Mouse (Mus musculus): Measurements from ENCODE around the gene Ryr1. TPM values are rescaled to one million over a fixed set of nuclear protein-coding genes. Genes with fewer than 3 reads are reported as not detected.
A peak's percentile ranks its signal among the peaks of the same experiment; 100 is the strongest.

Ryr1 gene
- polyA plus RNA-seq, 1 experiment from 2014 or later, result 0.22 TPM

DNA sequence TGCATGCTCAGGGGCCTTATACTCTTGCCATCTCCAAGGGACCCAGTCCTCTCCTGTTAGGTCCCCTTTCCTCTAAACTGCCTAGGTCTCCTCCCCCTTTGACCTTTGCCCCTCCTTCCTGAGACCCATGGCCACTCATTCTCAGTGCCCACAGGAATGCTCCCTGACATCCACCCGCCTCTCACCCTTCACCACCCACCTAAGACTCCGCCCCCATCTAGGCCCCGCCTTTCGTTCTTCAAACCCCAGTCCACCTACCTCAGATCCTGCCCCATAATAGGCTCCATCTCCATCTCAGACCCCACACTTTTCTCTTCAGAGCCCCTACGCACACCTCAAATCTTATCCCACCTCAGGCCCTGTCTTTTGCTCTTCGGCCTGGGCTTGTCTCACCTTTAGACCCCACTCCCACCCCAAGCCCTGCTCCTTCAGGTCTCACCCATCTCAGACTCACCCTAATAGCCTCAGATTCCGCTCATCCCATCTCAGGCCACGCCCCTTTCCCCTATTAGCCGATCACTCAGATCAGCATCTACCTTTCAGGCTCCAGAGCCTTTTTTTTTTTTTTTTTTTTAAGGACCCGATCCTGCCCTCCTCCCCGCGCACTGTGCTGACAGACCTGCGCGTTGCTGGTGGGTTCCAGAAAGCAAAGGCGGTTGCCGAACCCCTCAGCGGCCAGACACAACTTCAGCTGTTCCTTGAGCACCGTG, 6.7 kb downstream of the Ryr1 start:
- ATAC-seq (ENCODE audit: low read depth), result no peak

DNA sequence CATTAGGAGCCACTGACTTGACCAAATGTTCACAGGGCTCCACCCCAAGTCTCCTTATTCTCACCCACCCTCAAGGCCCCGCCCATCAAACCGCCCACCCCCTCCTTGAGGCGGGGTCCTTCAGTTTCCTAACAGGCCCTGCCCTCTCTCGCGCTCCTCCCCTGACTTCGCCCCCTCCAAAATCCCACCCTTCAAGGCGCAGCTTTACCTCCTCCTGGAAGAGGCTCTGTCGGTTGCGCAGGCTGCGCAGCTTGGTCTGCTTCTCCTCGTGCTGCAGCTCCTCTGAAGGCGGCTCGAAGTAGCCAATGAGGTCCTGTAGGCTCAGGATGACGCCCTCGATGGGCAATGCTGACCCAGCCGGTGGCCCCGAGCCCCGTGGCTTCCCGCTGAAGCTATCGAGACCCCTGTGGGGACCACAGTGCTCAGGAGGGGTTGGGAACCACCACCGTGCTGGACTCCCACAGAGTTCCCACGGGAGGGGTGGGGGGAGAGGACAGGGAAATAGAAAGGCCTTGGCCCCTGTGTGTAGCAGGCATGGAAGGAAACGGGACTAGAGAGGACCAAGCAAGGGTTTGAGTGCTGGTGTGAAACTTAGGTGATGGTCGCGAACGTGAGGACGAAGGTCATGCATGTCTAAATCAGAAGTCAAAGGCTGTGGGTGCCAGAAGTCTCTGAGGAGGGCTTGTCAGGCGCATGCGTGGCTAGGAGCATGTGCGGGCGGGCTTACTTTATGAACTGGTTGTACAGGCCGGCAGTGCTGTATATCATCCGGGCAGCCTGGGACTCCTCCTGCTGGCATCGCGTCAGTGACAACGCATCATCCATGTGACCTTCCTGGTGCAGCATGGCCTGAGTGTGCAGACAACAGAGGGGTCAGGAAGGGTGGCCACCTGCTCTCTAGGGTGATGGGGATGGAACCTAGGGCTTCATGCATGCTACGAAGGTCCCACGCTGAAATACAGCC, 15.7 kb downstream of the Ryr1 start:
- no peak for DNase-seq
- no peak overlapping the region for H3K27ac ChIP-seq
- WGBS (ENCODE audit: insufficient replicate concordance), result 35% methylated on average over 38 of the region's 38 CpGs
- H3K9ac ChIP-seq, result no peak overlapping the region
- H3K9me3 ChIP-seq (replicated peaks), result no peaks in the 10 kb centered on the region
- H3K4me2 ChIP-seq, result 0 out of 2 replicates have a peak overlapping the region, but pooled peaks have one; percentile 1
- H3K4me3 ChIP-seq (replicated peaks), result no peak overlapping the region
- no peak for ATAC-seq (ENCODE audit: low read depth)
- 0 out of 2 replicates have a peak, but pooled peaks cover 3% of the 10 kb centered on the region for H3K4me1 ChIP-seq (replicated peaks)
- H3K36me3 ChIP-seq, result no peaks in the 10 kb centered on the region
- H3K27me3 ChIP-seq, result no peaks in the 10 kb centered on the region; the same call in 1 of the 2 replicates

More for the DNA sequence above, 6.7 kb downstream of the Ryr1 start:
- Histone ChIP-seq H3K36me3 (no peaks in the 10 kb centered on the region), H3K9me3 (replicated peaks) (no peaks in the 10 kb centered on the region), H3K4me3 (replicated peaks) (no peak overlapping the region), H3K27ac (no peak overlapping the region), H3K4me1 (replicated peaks) (peaks cover under 1% of the 10 kb centered on the region; the same call in 1 of the 2 replicates), H3K4me2 (no peak overlapping the region), H3K9ac (no peak overlapping the region), H3K27me3 (0 out of 2 replicates have a peak, but pooled peaks cover 2% of the 10 kb centered on the region)
- 24% methylated on average over 18 of the region's 18 CpGs for WGBS (ENCODE audit: insufficient replicate concordance)
- DNase-seq, result no peak

- H3K27ac ChIP-seq, result no peak overlapping the region
- DNase-seq, result no peak
- no peak for ATAC-seq (ENCODE audit: low read depth)
- H3K9me3 ChIP-seq (replicated peaks), result no peaks in the 10 kb centered on the region
- H3K27me3 ChIP-seq, result no peaks in the 10 kb centered on the region
- H3K4me2 ChIP-seq, result no peak overlapping the region
- H3K36me3 ChIP-seq, result no peaks in the 10 kb centered on the region
- WGBS (ENCODE audit: insufficient replicate concordance), result 71% methylated on average over 12 of the region's 12 CpGs
- no peaks in the 10 kb centered on the region for H3K4me1 ChIP-seq (replicated peaks)
- no peak overlapping the region for H3K4me3 ChIP-seq (replicated peaks)
- H3K9ac ChIP-seq, result no peak overlapping the region
These were observed 23.5 kb downstream of the Ryr1 start for GRCm38 (mm10) chr7:29101286-29102017.

DNA sequence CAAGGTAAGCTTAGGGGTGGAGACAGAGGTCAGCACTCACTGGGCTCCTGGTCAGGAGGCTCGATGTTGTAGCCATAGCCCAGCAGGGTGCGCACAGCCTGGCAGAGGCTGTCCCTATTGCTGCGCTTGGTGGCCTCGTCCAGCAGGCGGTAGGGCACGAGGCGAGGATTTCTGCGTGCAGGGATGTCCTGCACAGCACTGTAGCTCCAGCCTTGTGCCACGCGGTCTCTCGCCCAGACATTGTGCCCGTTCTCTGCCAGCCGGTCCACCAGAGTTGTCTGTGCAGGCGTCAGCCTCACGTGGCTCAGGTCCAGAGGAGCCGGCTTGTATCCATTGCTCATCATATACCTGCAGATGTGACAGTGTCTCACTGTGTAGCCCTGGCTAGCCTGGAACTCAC, 27.8 kb downstream of the Ryr1 start:
- H3K27me3 ChIP-seq, result no peaks in the 10 kb centered on the region
- no peak overlapping the region for H3K27ac ChIP-seq
- WGBS (ENCODE audit: insufficient replicate concordance), result 80% methylated on average over 16 of the region's 16 CpGs
- DNase-seq (no peak), ATAC-seq (ENCODE audit: low read depth) (no peak)
- no peaks in the 10 kb centered on the region for H3K36me3 ChIP-seq
- H3K4me1 ChIP-seq (replicated peaks), result no peaks in the 10 kb centered on the region
- H3K4me3 ChIP-seq (replicated peaks), result no peak overlapping the region
- H3K4me2 ChIP-seq, result no peak overlapping the region
- no peaks in the 10 kb centered on the region for H3K9me3 ChIP-seq (replicated peaks)
- no peak overlapping the region for H3K9ac ChIP-seq

- DNase-seq (no peak), ATAC-seq (ENCODE audit: low read depth) (no peak)
- no peak overlapping the region for H3K9ac ChIP-seq
- H3K4me2 ChIP-seq, result no peak overlapping the region
- no peak overlapping the region for H3K27ac ChIP-seq
- WGBS (ENCODE audit: insufficient replicate concordance), result 47% methylated on average over 6 of the region's 6 CpGs
- H3K27me3 ChIP-seq, result 0 out of 2 replicates have a peak, but pooled peaks cover 7% of the 10 kb centered on the region
- no peaks in the 10 kb centered on the region for H3K36me3 ChIP-seq
- no peaks in the 10 kb centered on the region for H3K4me1 ChIP-seq (replicated peaks)
- H3K4me3 ChIP-seq (replicated peaks), result no peak overlapping the region
- no peaks in the 10 kb centered on the region for H3K9me3 ChIP-seq (replicated peaks)
These were observed 36.2 kb downstream of the Ryr1 start for GRCm38 (mm10) chr7:29088817-29089216.

DNA sequence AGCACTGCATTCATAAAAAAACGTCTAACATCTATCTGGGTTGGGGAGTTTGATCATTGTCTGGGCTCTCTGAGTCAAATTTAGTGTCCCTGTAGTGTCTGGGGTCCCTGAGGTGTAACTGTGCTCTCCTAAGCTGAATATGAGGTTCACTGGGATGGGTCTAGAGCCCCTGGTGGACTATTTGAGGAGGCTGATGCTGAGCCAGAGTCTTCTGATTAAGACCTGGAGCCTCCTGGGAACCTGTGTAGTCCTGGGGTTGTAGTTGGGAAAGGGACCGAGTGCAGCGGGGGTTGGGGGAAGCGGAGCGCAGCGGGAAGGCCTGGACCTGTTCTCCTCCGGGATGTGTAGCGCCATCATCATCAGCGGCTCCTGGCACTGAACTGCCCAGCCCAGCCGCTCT, 38.1 kb downstream of the Ryr1 start:
- no peak overlapping the region for H3K4me2 ChIP-seq
- ATAC-seq (ENCODE audit: low read depth) (no peak), DNase-seq (no peak)
- H3K4me1 ChIP-seq (replicated peaks), result no peaks in the 10 kb centered on the region
- 0 out of 2 replicates have a peak, but pooled peaks cover 7% of the 10 kb centered on the region for H3K27me3 ChIP-seq
- H3K36me3 ChIP-seq, result no peaks in the 10 kb centered on the region
- H3K9ac ChIP-seq, result no peak overlapping the region
- no peak overlapping the region for H3K4me3 ChIP-seq (replicated peaks)
- H3K27ac ChIP-seq, result no peak overlapping the region
- WGBS (ENCODE audit: insufficient replicate concordance), result 74% methylated on average over 10 of the region's 10 CpGs
- H3K9me3 ChIP-seq (replicated peaks), result no peaks in the 10 kb centered on the region

DNA sequence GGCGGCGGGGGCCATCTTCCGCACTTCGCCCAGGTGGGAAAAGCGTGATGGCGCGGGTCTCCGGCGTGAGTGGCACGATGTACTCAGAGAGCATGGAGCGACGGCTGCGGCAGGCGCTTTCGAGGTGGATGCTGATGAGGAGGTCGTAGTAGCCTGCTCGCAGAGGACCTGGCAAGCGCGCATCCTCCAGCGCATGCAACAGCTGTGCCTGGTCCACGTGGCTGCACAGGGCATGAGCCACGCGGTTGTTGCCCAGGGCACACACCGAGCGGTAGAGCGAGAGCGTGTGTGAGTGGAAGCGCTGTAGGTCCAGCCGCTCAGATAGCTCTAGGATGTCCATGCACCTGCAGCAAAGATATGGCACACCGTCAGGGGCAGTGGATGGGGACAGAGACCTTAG, 39.0 kb downstream of the Ryr1 start:
- DNase-seq (no peak), ATAC-seq (ENCODE audit: low read depth) (no peak)
- WGBS (ENCODE audit: insufficient replicate concordance), result 74% methylated on average over 30 of the region's 30 CpGs
- no peak overlapping the region for H3K27ac ChIP-seq
- no peak overlapping the region for H3K4me2 ChIP-seq
- no peaks in the 10 kb centered on the region for H3K4me1 ChIP-seq (replicated peaks)
- no peak overlapping the region for H3K4me3 ChIP-seq (replicated peaks)
- H3K9me3 ChIP-seq (replicated peaks), result no peaks in the 10 kb centered on the region
- no peak overlapping the region for H3K9ac ChIP-seq
- H3K36me3 ChIP-seq, result no peaks in the 10 kb centered on the region
- H3K27me3 ChIP-seq, result 0 out of 2 replicates have a peak, but pooled peaks cover 7% of the 10 kb centered on the region

- H3K4me3 ChIP-seq (replicated peaks), result no peak overlapping the region
- H3K27ac ChIP-seq, result no peak overlapping the region
- DNase-seq (no peak), ATAC-seq (ENCODE audit: low read depth) (no peak)
- no peak overlapping the region for H3K4me2 ChIP-seq
- H3K36me3 ChIP-seq, result no peaks in the 10 kb centered on the region
- H3K9me3 ChIP-seq (replicated peaks), result no peaks in the 10 kb centered on the region
- 85% methylated on average over 3 of the region's 3 CpGs for WGBS (ENCODE audit: insufficient replicate concordance)
- no peak overlapping the region for H3K9ac ChIP-seq
- H3K27me3 ChIP-seq, result 0 out of 2 replicates have a peak, but pooled peaks cover 7% of the 10 kb centered on the region
- H3K4me1 ChIP-seq (replicated peaks), result no peaks in the 10 kb centered on the region
These were observed 40.6 kb downstream of the Ryr1 start for GRCm38 (mm10) chr7:29084411-29084810.

GRCm38 (mm10) chr7:29079419-29079950, 45.5 kb downstream of the Ryr1 start:
- no peaks in the 10 kb centered on the region for H3K36me3 ChIP-seq
- ATAC-seq (ENCODE audit: low read depth), result no peak
- no peaks in the 10 kb centered on the region for H3K9me3 ChIP-seq (replicated peaks)
- H3K27ac ChIP-seq, result no peak overlapping the region
- DNase-seq, result no peak
- H3K27me3 ChIP-seq, result no peaks in the 10 kb centered on the region
- no peak overlapping the region for H3K9ac ChIP-seq
- H3K4me1 ChIP-seq (replicated peaks), result peaks cover 5% of the 10 kb centered on the region; the same call in 1 of the 2 replicates
- no peak overlapping the region for H3K4me2 ChIP-seq
- WGBS (ENCODE audit: insufficient replicate concordance), result 58% methylated on average over 12 of the region's 12 CpGs
- H3K4me3 ChIP-seq (replicated peaks), result no peak overlapping the region

DNA sequence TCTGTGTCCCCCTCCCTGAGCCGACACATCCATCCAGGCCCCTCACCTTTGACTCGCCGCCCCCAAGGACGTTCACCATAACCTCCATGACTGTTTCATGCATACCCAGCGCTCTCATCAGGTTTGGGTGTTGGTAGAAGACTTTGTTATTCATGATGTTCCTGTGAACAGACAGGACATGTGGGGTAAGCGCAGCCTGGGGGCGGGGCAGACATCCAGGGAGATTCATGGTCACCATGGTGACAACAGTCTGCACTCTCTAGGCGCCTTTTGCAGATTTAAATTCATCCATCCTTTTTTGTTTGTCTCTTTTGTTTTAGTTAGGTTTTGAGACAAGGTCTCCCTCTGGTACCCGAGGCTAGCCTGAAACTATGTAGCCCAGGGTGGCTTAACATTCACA, 48.0 kb downstream of the Ryr1 start:
- H3K27me3 ChIP-seq, result peaks cover 10% of the 10 kb centered on the region

More for the DNA sequence above, 48.0 kb downstream of the Ryr1 start:
- DNase-seq (no peak), ATAC-seq (ENCODE audit: low read depth) (no peak)
- Histone ChIP-seq H3K27ac (no peak overlapping the region), H3K4me2 (no peak overlapping the region), H3K4me1 (replicated peaks) (peaks cover 5% of the 10 kb centered on the region; the same call in 1 of the 2 replicates), H3K9ac (no peak overlapping the region), H3K36me3 (no peaks in the 10 kb centered on the region), H3K4me3 (replicated peaks) (no peak overlapping the region), H3K9me3 (replicated peaks) (no peaks in the 10 kb centered on the region)
- WGBS (ENCODE audit: insufficient replicate concordance), result 69% methylated on average over 9 of the region's 9 CpGs

Data from liver, embryonic 13.5 days (tissue).